Mouse (Mus musculus): ENCODE measurements around the gene Fam13c.

GRCm38 (mm10) chr10:70493891-70494290 is 53.6 kb downstream of the Fam13c start:
- TF ChIP-seq POLR2A (IDR thresholded peaks at IDR 0.05; ENCODE audit: low read depth, low read length) (no peak), CTCF (IDR thresholded peaks at IDR 0.05; ENCODE audit: extremely low read depth, insufficient read length, insufficient replicate concordance, low read depth, low read length) (no peak)
